Mouse (Mus musculus): ENCODE results near the gene Ahcyl1.

GRCm38 (mm10) chr3:107688236-107688635, 8.1 kb downstream of the Ahcyl1 start:
- TF ChIP-seq EP300 (IDR thresholded peaks at IDR 0.05; ENCODE audit: low read depth) = no peak
- TF ChIP-seq CTCF (IDR thresholded peaks at IDR 0.05; ENCODE audit: low read depth) = no peak
